Mouse (Mus musculus): ENCODE results near the gene Npcd.

Npcd gene

DNA sequence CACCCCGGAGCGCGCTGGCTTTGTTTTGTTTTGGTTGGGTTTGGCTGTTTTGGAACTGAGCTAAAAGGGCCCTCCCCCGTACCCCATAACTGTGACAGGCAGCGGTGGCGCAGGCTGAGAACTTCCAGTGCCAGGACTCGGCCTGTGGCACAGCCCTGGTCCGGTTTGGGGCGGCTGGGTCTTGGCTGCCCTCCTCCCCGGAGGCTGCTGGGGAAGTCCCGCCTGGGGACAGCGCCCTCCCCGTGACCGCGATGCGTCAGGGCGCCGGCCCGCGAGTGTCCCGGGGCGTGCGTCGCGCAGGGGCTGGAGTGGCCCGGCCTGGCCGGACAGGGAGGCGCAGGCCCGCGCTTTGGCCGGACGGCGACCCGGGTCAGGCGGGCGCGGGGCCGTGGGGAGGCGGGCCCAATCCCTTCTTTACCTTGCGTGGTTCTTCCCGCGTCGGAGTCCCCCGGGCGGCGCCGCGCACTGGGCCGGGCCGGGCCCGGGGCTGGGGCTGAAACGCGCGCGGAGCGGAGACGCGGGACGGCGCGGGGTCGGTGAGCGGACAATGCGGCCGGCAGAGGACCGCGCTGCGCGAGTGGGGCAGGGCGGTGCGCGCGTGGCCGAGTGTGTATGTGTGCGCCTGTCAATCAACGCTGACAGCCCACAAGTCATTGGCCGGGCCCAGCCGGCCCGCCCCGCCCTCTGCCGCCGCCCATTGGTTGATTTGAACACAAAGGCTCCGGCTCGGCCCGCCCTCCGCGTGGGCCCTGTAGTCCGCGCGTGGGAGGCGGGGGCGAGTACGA lies 91.9 kb downstream of the Npcd start, which contains the start of gene Sun2:
Sun2 (minus strand) TSS at position 616 of the 785 bp plus-strand sequence.
- DNase-seq (ENCODE audit: low spot score), result peak; percentile 94

GRCm38 (mm10) chr15:79741173-79741858 lies 92.7 kb downstream of the Npcd start:
- DNase-seq (ENCODE audit: low spot score), result peak; percentile 66

DNA sequence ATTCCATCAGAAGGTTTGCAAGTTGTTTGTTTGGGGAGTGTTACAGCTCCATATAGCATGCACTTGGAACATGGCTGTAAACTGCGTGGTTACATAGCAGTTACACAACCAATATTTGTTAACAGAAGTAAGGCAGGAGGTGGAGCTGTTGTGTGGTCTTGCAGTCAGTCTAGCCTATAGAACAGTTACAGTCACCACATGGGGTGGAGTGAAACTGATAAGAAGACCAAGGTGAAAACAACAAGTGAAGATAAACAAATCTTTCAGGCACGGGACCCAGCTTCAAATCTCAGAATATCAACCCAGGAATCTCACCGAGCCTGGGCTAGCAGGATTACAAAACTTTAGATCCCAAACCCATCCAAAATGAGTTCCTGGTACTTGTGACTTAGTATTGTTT lies 93.3 kb downstream of the Npcd start:
- no peak for DNase-seq (ENCODE audit: low spot score)
